ENCODE assay signal across 18 mouse cellular contexts in the genomic region with DNA sequence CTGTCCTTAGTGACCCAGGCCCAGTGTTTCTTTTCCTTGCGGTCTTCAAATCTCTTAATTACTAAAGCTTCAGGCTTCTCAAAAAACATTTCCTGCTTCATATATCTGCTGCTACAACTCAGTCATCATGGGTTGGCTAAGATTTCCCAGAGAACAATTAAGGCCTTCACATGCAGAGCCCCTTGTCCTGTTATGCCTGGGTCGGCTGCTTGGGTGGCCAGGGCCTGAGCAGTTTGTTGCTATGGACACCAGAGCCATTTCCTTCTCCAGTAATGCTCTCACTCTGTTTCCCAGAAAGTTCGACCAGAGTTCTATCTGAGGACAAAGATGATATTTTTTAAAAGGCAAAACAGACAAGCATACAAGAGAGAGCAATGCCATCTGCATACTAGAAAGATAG. TPM values are rescaled to one million over a fixed set of nuclear protein-coding genes. Genes with fewer than 3 reads are reported as not detected.
DNase-seq lines count a peak whose midpoint lies in the region; ATAC-seq and TF ChIP-seq lines count a peak whose summit lies in the region.
"Had no signal": no experiment of that assay in that cellular context is flagged by ENCODE, and none has a peak within 500 bp of the region (broad histone marks: within the 10 kb centered on the region; RNA-seq: fewer than 3 reads in every experiment).

No protein-coding gene starts in this region.

- 0 out of 2 replicates have a peak, but pooled peaks cover 7% of the 10 kb centered on the region for H3K36me3 ChIP-seq in intestine, embryonic 14.5 days (ENCODE audit: control insufficient read depth, insufficient read depth, low read length)
- H3K36me3 ChIP-seq in intestine, postnatal 0 days (ENCODE audit: control insufficient read depth, insufficient read depth): peaks cover 15% of the 10 kb centered on the region
- peaks cover 58% of the 10 kb centered on the region for H3K36me3 ChIP-seq in liver, embryonic 15.5 days (replicated peaks)
- H3K36me3 ChIP-seq in liver, embryonic 11.5 days (ENCODE audit: control insufficient read depth, insufficient read depth, low read length): no peaks in the 10 kb centered on the region
- H3K36me3 ChIP-seq in stomach, postnatal 0 days (ENCODE audit: control insufficient read depth, insufficient read depth, low read length): 0 out of 2 replicates have a peak, but pooled peaks cover 3% of the 10 kb centered on the region
- H3K36me3 ChIP-seq in thymus, adult 2 months (ENCODE audit: control insufficient read depth, insufficient read depth, low read length): no peaks in the 10 kb centered on the region

- no peak for TF ChIP-seq CTCF in intestine, postnatal 0 days (IDR thresholded peaks at IDR 0.05; ENCODE audit: low read depth)
- TF ChIP-seq CTCF in stomach, postnatal 0 days (IDR thresholded peaks at IDR 0.05; ENCODE audit: low read depth): no peak
- TF ChIP-seq CTCF in thymus, adult 2 months (IDR thresholded peaks at IDR 0.05; ENCODE audit: borderline replicate concordance, control insufficient read depth, extremely low read depth, insufficient read depth, low read length, poor library complexity): no peak

- no peaks in the 10 kb centered on the region for H3K27me3 ChIP-seq in intestine, embryonic 14.5 days (replicated peaks; ENCODE audit: control insufficient read depth, insufficient read depth, low read length)
- no peaks in the 10 kb centered on the region for H3K27me3 ChIP-seq in intestine, postnatal 0 days (replicated peaks; ENCODE audit: control insufficient read depth, insufficient read depth, low read length)
- no peaks in the 10 kb centered on the region for H3K27me3 ChIP-seq in liver, embryonic 15.5 days
- H3K27me3 ChIP-seq in liver, embryonic 11.5 days (replicated peaks; ENCODE audit: control insufficient read depth, insufficient read depth, low read length): no peaks in the 10 kb centered on the region
- no peaks in the 10 kb centered on the region for H3K27me3 ChIP-seq in stomach, postnatal 0 days (ENCODE audit: control insufficient read depth, insufficient read depth, low read length)
- no peaks in the 10 kb centered on the region for H3K27me3 ChIP-seq in thymus, adult 2 months (ENCODE audit: control insufficient read depth, insufficient read depth, low read length)
- H3K27me3 ChIP-seq: forebrain, embryonic 12.5 days; limb, embryonic 13.5 days had no signal

- DNase-seq in intestine, embryonic 14.5 days (ENCODE audit: low spot score): no peak
- DNase-seq in liver, embryonic 11.5 days (ENCODE audit: low spot score): no peak
- DNase-seq in forelimb bud, embryonic 11.5 days (ENCODE audit: low read depth, low spot score): peak; percentile 9
- no peak for DNase-seq in stomach, postnatal 0 days (ENCODE audit: low spot score)
- no peak for DNase-seq in thymus, adult 2 months
- DNase-seq: adrenal gland, postnatal 10 days; cerebellum, adult 11 months; cerebellum, postnatal 25 days; heart, postnatal 10 days; midbrain, embryonic 14.5 days; thymus, postnatal 4 days had no signal

- no peak for ATAC-seq in intestine, embryonic 14.5 days (replicated peaks; ENCODE audit: low FRiP score, low TSS enrichment, low read depth)
- no peak for ATAC-seq in intestine, postnatal 0 days
- no peak for ATAC-seq in liver, embryonic 15.5 days (ENCODE audit: insufficient read depth)
- ATAC-seq in liver, embryonic 11.5 days (replicated peaks; ENCODE audit: low FRiP score): no peak
- no peak for ATAC-seq in stomach, postnatal 0 days (ENCODE audit: low FRiP score, low TSS enrichment)
- ATAC-seq: hindbrain, embryonic 16.5 days had no signal

- WGBS in intestine, embryonic 14.5 days: 42% methylated on average over 3 of the region's 3 CpGs
- WGBS in intestine, postnatal 0 days: 51% methylated on average over 3 of the region's 3 CpGs
- WGBS in liver, embryonic 15.5 days (ENCODE audit: insufficient replicate concordance): 73% methylated on average over 3 of the region's 3 CpGs
- WGBS in liver, embryonic 11.5 days: 75% methylated on average over 3 of the region's 3 CpGs
- 52% methylated on average over 3 of the region's 3 CpGs for WGBS in stomach, postnatal 0 days
- 92% methylated on average over 3 of the region's 3 CpGs for WGBS in thymus, adult 2 months

- H3K4me1 ChIP-seq in intestine, embryonic 14.5 days (replicated peaks; ENCODE audit: control insufficient read depth, insufficient read depth, low read length): 0 out of 2 replicates have a peak, but pooled peaks cover 3% of the 10 kb centered on the region
- peaks cover 6% of the 10 kb centered on the region; the same call in 1 of the 2 replicates for H3K4me1 ChIP-seq in intestine, postnatal 0 days (replicated peaks; ENCODE audit: control insufficient read depth, insufficient read depth, low read length)
- H3K4me1 ChIP-seq in liver, embryonic 15.5 days (replicated peaks): no peaks in the 10 kb centered on the region
- no peaks in the 10 kb centered on the region for H3K4me1 ChIP-seq in liver, embryonic 11.5 days (replicated peaks; ENCODE audit: control insufficient read depth, insufficient read depth, low read length)
- H3K4me1 ChIP-seq in stomach, postnatal 0 days (replicated peaks; ENCODE audit: control insufficient read depth, insufficient read depth): no peaks in the 10 kb centered on the region
- no peaks in the 10 kb centered on the region for H3K4me1 ChIP-seq in thymus, adult 2 months (replicated peaks; ENCODE audit: control insufficient read depth, insufficient read depth, low read length)
- H3K4me1 ChIP-seq: forebrain, embryonic 12.5 days; heart, embryonic 10.5 days; limb, embryonic 13.5 days had no signal

- TF ChIP-seq EP300 in stomach, postnatal 0 days (optimal IDR thresholded peaks at IDR 0.05): no peak

- TF ChIP-seq POLR2A in thymus, adult 2 months (IDR thresholded peaks at IDR 0.05; ENCODE audit: control insufficient read depth, extremely low read depth, insufficient read depth, low read length, poor library complexity): no peak

- no peak overlapping the region for H3K4me2 ChIP-seq in intestine, embryonic 14.5 days (ENCODE audit: low read length)
- no peak overlapping the region for H3K4me2 ChIP-seq in intestine, postnatal 0 days (replicated peaks; ENCODE audit: low read depth)
- H3K4me2 ChIP-seq in liver, embryonic 15.5 days: no peak overlapping the region
- no peak overlapping the region for H3K4me2 ChIP-seq in liver, embryonic 11.5 days
- no peak overlapping the region for H3K4me2 ChIP-seq in stomach, postnatal 0 days (replicated peaks; ENCODE audit: low read depth)
- H3K4me2 ChIP-seq: forebrain, embryonic 12.5 days; limb, embryonic 13.5 days had no signal

- no peak overlapping the region for H3K9ac ChIP-seq in intestine, embryonic 14.5 days (ENCODE audit: low read length)
- no peak overlapping the region for H3K9ac ChIP-seq in intestine, postnatal 0 days (ENCODE audit: low read depth, low read length)
- H3K9ac ChIP-seq in liver, embryonic 15.5 days: no peak overlapping the region
- H3K9ac ChIP-seq in liver, embryonic 11.5 days (ENCODE audit: low read depth, low read length): no peak overlapping the region
- no peak overlapping the region for H3K9ac ChIP-seq in stomach, postnatal 0 days (ENCODE audit: low read length)
- H3K9ac ChIP-seq: forebrain, embryonic 12.5 days; limb, embryonic 13.5 days had no signal

- peak overlapping the region; percentile 23; the same call in 1 of the 2 replicates for H3K27ac ChIP-seq in intestine, embryonic 14.5 days (ENCODE audit: low read depth)
- no peak overlapping the region for H3K27ac ChIP-seq in intestine, postnatal 0 days (ENCODE audit: low read depth, low read length)
- 0 out of 2 replicates have a peak overlapping the region, but pooled peaks have one; percentile 30 for H3K27ac ChIP-seq in liver, embryonic 15.5 days (replicated peaks)
- no peak overlapping the region for H3K27ac ChIP-seq in liver, embryonic 11.5 days (ENCODE audit: low read depth, low read length)
- H3K27ac ChIP-seq in stomach, postnatal 0 days (replicated peaks): peak overlapping the region; percentile 53; the same call in 1 of the 2 replicates
- no peak overlapping the region for H3K27ac ChIP-seq in thymus, adult 2 months (ENCODE audit: control insufficient read depth, insufficient read depth, low read length)
- H3K27ac ChIP-seq: forebrain, embryonic 12.5 days; heart, embryonic 10.5 days; limb, embryonic 13.5 days had no signal

- H3K4me3 ChIP-seq in intestine, embryonic 14.5 days (ENCODE audit: low read depth, low read length): no peak overlapping the region
- no peak overlapping the region for H3K4me3 ChIP-seq in intestine, postnatal 0 days (ENCODE audit: low read depth, low read length)
- H3K4me3 ChIP-seq in liver, embryonic 15.5 days (replicated peaks): no peak overlapping the region
- H3K4me3 ChIP-seq in liver, embryonic 11.5 days (ENCODE audit: low read depth, low read length): no peak overlapping the region
- H3K4me3 ChIP-seq in stomach, postnatal 0 days (ENCODE audit: low read depth, low read length): no peak overlapping the region
- H3K4me3 ChIP-seq in thymus, adult 2 months (ENCODE audit: control insufficient read depth, insufficient read depth, low read length): no peak overlapping the region
- H3K4me3 ChIP-seq: forebrain, embryonic 12.5 days; heart, embryonic 10.5 days; limb, embryonic 13.5 days; myocyte had no signal

- H3K9me3 ChIP-seq in intestine, embryonic 14.5 days (ENCODE audit: control insufficient read depth, low read length): no peaks in the 10 kb centered on the region
- H3K9me3 ChIP-seq in intestine, postnatal 0 days (ENCODE audit: control insufficient read depth): no peaks in the 10 kb centered on the region
- no peaks in the 10 kb centered on the region for H3K9me3 ChIP-seq in liver, embryonic 15.5 days (replicated peaks)
- H3K9me3 ChIP-seq in liver, embryonic 11.5 days (ENCODE audit: control insufficient read depth, low read length): no peaks in the 10 kb centered on the region
- no peaks in the 10 kb centered on the region for H3K9me3 ChIP-seq in stomach, postnatal 0 days (ENCODE audit: control insufficient read depth, low read length)
- H3K9me3 ChIP-seq: forebrain, embryonic 12.5 days; heart, embryonic 10.5 days; limb, embryonic 13.5 days had no signal

RNA-seq across cellular contexts. Expression of gene Sh3yl1, which starts 32.7 kb away (rescaled TPM):
- 17.7 and 18.7 TPM in 2 replicates for polyA plus RNA-seq in intestine, embryonic 14.5 days (2014; fragmentation: Nextera tagmentation; extraction: Ambion mirVana)
- 33.3 and 34.2 TPM in 2 replicates for polyA plus RNA-seq in intestine, postnatal 0 days (2015; fragmentation: Nextera tagmentation; extraction: Ambion mirVana)
- polyA plus RNA-seq in liver, embryonic 15.5 days (2015; fragmentation: Nextera tagmentation; extraction: Ambion mirVana): 37.4 and 40.8 TPM in 2 replicates
- polyA plus RNA-seq in liver, embryonic 11.5 days (2014; fragmentation: Nextera tagmentation; extraction: Ambion mirVana): 19.9 and 20.8 TPM in 2 replicates
- polyA plus RNA-seq in stomach, postnatal 0 days (2015; fragmentation: Nextera tagmentation; extraction: Ambion mirVana): 49.7 and 51.2 TPM in 2 replicates
- 0.51 and 0.86 TPM in 2 replicates for polyA plus RNA-seq in thymus, adult 2 months (2012; rRNA removed)

RNA-seq across cellular contexts. Expression of gene Acp1, which starts 32.8 kb away (rescaled TPM):
- 194 and 198 TPM in 2 replicates for polyA plus RNA-seq in intestine, embryonic 14.5 days (2014; fragmentation: Nextera tagmentation; extraction: Ambion mirVana)
- 94.1 and 108 TPM in 2 replicates for polyA plus RNA-seq in intestine, postnatal 0 days (2015; fragmentation: Nextera tagmentation; extraction: Ambion mirVana)
- polyA plus RNA-seq in liver, embryonic 15.5 days (2015; fragmentation: Nextera tagmentation; extraction: Ambion mirVana): 235 and 287 TPM in 2 replicates
- polyA plus RNA-seq in liver, embryonic 11.5 days (2014; fragmentation: Nextera tagmentation; extraction: Ambion mirVana): 308 and 350 TPM in 2 replicates
- 103 and 113 TPM in 2 replicates for polyA plus RNA-seq in stomach, postnatal 0 days (2015; fragmentation: Nextera tagmentation; extraction: Ambion mirVana)
- polyA plus RNA-seq in thymus, adult 2 months (2012; rRNA removed): 6.7 and 11.1 TPM in 2 replicates

Comparison
In these comparisons a context has a peak if more than half of its experiments do, and no peak if none do; other contexts are left out.
1. H3K27ac ChIP-seq: peak in intestine, embryonic 14.5 days (single experiment), liver, embryonic 15.5 days (single experiment) and stomach, postnatal 0 days (single experiment); none in intestine, postnatal 0 days (single experiment), liver, embryonic 11.5 days (single experiment) and thymus, adult 2 months (single experiment).
2. RNA of gene Sh3yl1, which starts 32.7 kb away (polyA plus RNA-seq): 49.7 to 51.2 TPM in stomach, postnatal 0 days, 37.4 to 40.8 TPM in liver, embryonic 15.5 days, 33.3 to 34.2 TPM in intestine, postnatal 0 days, 19.9 to 20.8 TPM in liver, embryonic 11.5 days and 17.7 to 18.7 TPM in intestine, embryonic 14.5 days; 0.51 to 0.86 TPM in thymus, adult 2 months; every median in the first group is over 10 times any median in the second.